Mouse (Mus musculus): ENCODE results near the gene Castor1.

DNA sequence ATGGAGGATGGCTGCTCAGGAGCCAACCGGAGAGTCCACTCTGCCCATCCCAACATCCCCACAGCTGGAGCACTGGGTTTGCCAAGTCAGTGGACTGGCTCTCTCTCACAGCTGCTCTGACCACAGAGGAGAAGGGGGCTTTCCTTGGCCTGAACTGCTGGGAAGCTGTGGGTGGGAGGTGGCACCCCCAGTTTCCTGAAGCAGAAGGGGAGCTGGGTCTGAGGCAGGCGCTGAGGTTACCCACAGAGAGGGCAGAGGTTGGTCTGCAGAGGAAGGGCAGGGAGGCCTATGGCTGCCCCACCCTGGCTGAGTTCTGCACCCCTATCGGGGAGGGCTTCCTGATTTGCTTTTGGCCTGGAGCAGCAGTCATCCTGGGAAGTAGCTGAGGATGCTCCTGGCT lies 33.4 kb downstream of the Castor1 start:
- no peak for TF ChIP-seq CTCF (IDR thresholded peaks at IDR 0.05; ENCODE audit: extremely low read depth, insufficient read depth, low read length)
- no peak for TF ChIP-seq POLR2A (IDR thresholded peaks at IDR 0.05; ENCODE audit: extremely low read depth, insufficient read depth, low read length)
